Mouse (Mus musculus) lung, postnatal 36 days (tissue): Measurements from ENCODE around the gene Btbd8.

Experiments used
- DNase-seq: peaks from one replicate; pipeline ENCODE4 v3.0.0; 2022; ENCODE audit warnings: mixed read lengths

The Btbd8 gene

GRCm38 (mm10) chr5:107450299-107450698, 12.5 kb downstream of the Btbd8 start:
- no peak for DNase-seq

- DNase-seq, result no peak
Measured at GRCm38 (mm10) chr5:107462147-107463076, 24.6 kb downstream of the Btbd8 start.

- DNase-seq, result no peak
Measured at GRCm38 (mm10) chr5:107466501-107466900, 28.7 kb downstream of the Btbd8 start.

- no peak for DNase-seq
Measured at GRCm38 (mm10) chr5:107467098-107467497, 29.3 kb downstream of the Btbd8 start.

- DNase-seq, result no peak
Measured at GRCm38 (mm10) chr5:107470600-107471329, 33.0 kb downstream of the Btbd8 start.

- no peak for DNase-seq
Measured at GRCm38 (mm10) chr5:107480194-107480593, 42.4 kb downstream of the Btbd8 start.

GRCm38 (mm10) chr5:107488996-107489395, 51.2 kb downstream of the Btbd8 start:
- DNase-seq, result no peak

GRCm38 (mm10) chr5:107491036-107491435, 53.2 kb downstream of the Btbd8 start:
- peak; percentile 26 for DNase-seq

- DNase-seq, result no peak
Measured at GRCm38 (mm10) chr5:107492471-107492870, 54.7 kb downstream of the Btbd8 start.

- no peak for DNase-seq
Measured at GRCm38 (mm10) chr5:107494759-107495158, 57.0 kb downstream of the Btbd8 start.

- no peak for DNase-seq
Measured at GRCm38 (mm10) chr5:107496047-107496446, 58.2 kb downstream of the Btbd8 start.

GRCm38 (mm10) chr5:107497519-107498501, 60.0 kb downstream of the Btbd8 start:
- DNase-seq, result no peak

- DNase-seq, result no peak
Measured at GRCm38 (mm10) chr5:107498806-107499310, 61.1 kb downstream of the Btbd8 start.

GRCm38 (mm10) chr5:107499891-107500535, 62.2 kb downstream of the Btbd8 start:
- DNase-seq, result no peak

GRCm38 (mm10) chr5:107500741-107501140, 62.9 kb downstream of the Btbd8 start:
- no peak for DNase-seq

GRCm38 (mm10) chr5:107507321-107507720, 69.5 kb downstream of the Btbd8 start, which contains the start of gene Gm42669:
Gene Gm42669 (plus strand): TSS chr5:107507621.
- no peak for DNase-seq

- no peak for DNase-seq
Measured at GRCm38 (mm10) chr5:107510503-107510902, 72.7 kb downstream of the Btbd8 start.

- no peak for DNase-seq
Measured at GRCm38 (mm10) chr5:107511326-107511725, 73.5 kb downstream of the Btbd8 start.

- peak; percentile 81 for DNase-seq
Measured at GRCm38 (mm10) chr5:107513583-107513982, 75.8 kb downstream of the Btbd8 start.

- no peak for DNase-seq
Measured at GRCm38 (mm10) chr5:107515453-107515852, 77.7 kb downstream of the Btbd8 start.

- no peak for DNase-seq
Measured at GRCm38 (mm10) chr5:107516087-107516486, 78.3 kb downstream of the Btbd8 start.

- no peak for DNase-seq
Measured at GRCm38 (mm10) chr5:107518602-107519001, 80.8 kb downstream of the Btbd8 start.
